Comparison of ENCODE assay signal across 9 mouse cellular contexts in genomic region chr6:122804418-122804817, GRCm38 (mm10). TPM values are rescaled to one million over a fixed set of nuclear protein-coding genes. Genes with fewer than 3 reads are reported as not detected.
DNase-seq lines count a peak whose midpoint lies in the region; ATAC-seq and TF ChIP-seq lines count a peak whose summit lies in the region.
"Had no signal": no experiment of that assay in that cellular context is flagged by ENCODE, and none has a peak within 500 bp of the region (broad histone marks: within the 10 kb centered on the region; RNA-seq: fewer than 3 reads in every experiment).

No protein-coding gene starts in this region.

- TF ChIP-seq CTCF in spleen, adult 2 months (IDR thresholded peaks at IDR 0.05; ENCODE audit: extremely low read depth, insufficient read depth, insufficient read length, insufficient replicate concordance): peak; percentile 60; the same call in 1 of the 2 replicates

- no peaks in the 10 kb centered on the region for H3K9me3 ChIP-seq in heart, embryonic 12.5 days (replicated peaks)

- 0 out of 2 replicates have a peak, but pooled peaks cover 4% of the 10 kb centered on the region for H3K27me3 ChIP-seq in heart, embryonic 12.5 days (replicated peaks)
- no peaks in the 10 kb centered on the region for H3K27me3 ChIP-seq in spleen, adult 2 months (ENCODE audit: control insufficient read depth, insufficient read depth, low read length)

- H3K9ac ChIP-seq in heart, embryonic 12.5 days: no peak overlapping the region

- peak; percentile 76 to 93 for DNase-seq in heart, adult 18-20 months
- peak; percentile 86 to 96 for DNase-seq in adrenal gland, adult (ENCODE audit: inconsistent age in 2 of 2, low spot score in 1 of 2)
- peak; percentile 82 for DNase-seq in heart, adult 8-10 months (ENCODE audit: low spot score)
- peak; percentile 66 to 75 for DNase-seq in layer of hippocampus, postnatal 14 days (ENCODE audit: low spot score in 2 of 2)
- DNase-seq in lung, postnatal 36 days: peak; percentile 93
- DNase-seq in spleen, adult 2 months (ENCODE audit: low read depth in 1 of 2, low spot score in 2 of 2): peak in 1 of 2 experiments; percentile 82

- no peak overlapping the region for H3K4me3 ChIP-seq in heart, embryonic 12.5 days
- H3K4me3 ChIP-seq in spleen, adult 2 months (ENCODE audit: extremely low read depth, insufficient read depth, insufficient read length): no peak overlapping the region
- H3K4me3 ChIP-seq: myocyte had no signal

- H3K4me2 ChIP-seq in heart, embryonic 12.5 days: no peak overlapping the region

- no peak for ATAC-seq in heart, embryonic 12.5 days (ENCODE audit: insufficient number of reproducible peaks, low FRiP score)
- peak; percentile 68 for ATAC-seq in common myeloid progenitor, adult 5-6 weeks (replicated peaks; ENCODE audit: low read depth, poor library complexity, severe bottlenecking)

- H3K27ac ChIP-seq in heart, embryonic 12.5 days (ENCODE audit: poor library complexity, severe bottlenecking): no peak overlapping the region
- no peak overlapping the region for H3K27ac ChIP-seq in spleen, adult 2 months (ENCODE audit: insufficient read depth, low read length)

- H3K36me3 ChIP-seq in heart, embryonic 12.5 days: no peaks in the 10 kb centered on the region
- no peaks in the 10 kb centered on the region for H3K36me3 ChIP-seq in spleen, adult 2 months (ENCODE audit: control insufficient read depth, insufficient read depth, low read length)

- TF ChIP-seq POLR2A in spleen, adult 2 months (IDR thresholded peaks at IDR 0.05; ENCODE audit: low read depth, low read length): no peak

- 18% methylated on average over 5 of the region's 5 CpGs for WGBS in heart, embryonic 12.5 days
- 13% methylated on average over 5 of the region's 5 CpGs for WGBS in spleen, adult 2 months

- peaks cover 8% of the 10 kb centered on the region for H3K4me1 ChIP-seq in heart, embryonic 12.5 days (replicated peaks)
- no peaks in the 10 kb centered on the region for H3K4me1 ChIP-seq in spleen, adult 2 months (ENCODE audit: control insufficient read depth, insufficient read depth, insufficient read length)

RNA-seq across cellular contexts. Expression of gene Slc2a3, which starts 3.0 kb away (rescaled TPM):
- total RNA-seq in heart, adult 18-20 months (2021): 1 to 10 TPM; 2.7 to 3.5 TPM
- polyA plus RNA-seq in heart, embryonic 12.5 days (2016; fragmentation: Nextera tagmentation; extraction: Ambion mirVana): 26.6 and 27.7 TPM in 2 replicates
- total RNA-seq in common myeloid progenitor, adult 5-6 weeks (2017): 21.6 and 24.4 TPM in 2 replicates
- total RNA-seq in heart, adult 8-10 months (2022): 1 to 10 TPM; 2.3 to 2.9 (median 2.4) TPM
- total RNA-seq in layer of hippocampus, postnatal 14 days (2021): 100 to 1,000 TPM; 124 to 130 TPM
- 17.8 and 18.5 TPM in 2 replicates for polyA plus RNA-seq in spleen, adult 2 months (2012; rRNA removed)

RNA-seq across cellular contexts. Expression of gene Foxj2, which starts 15.3 kb away (rescaled TPM):
- total RNA-seq in heart, adult 18-20 months (2021): 10 to 100 TPM; 31.7 to 33.5 TPM
- polyA plus RNA-seq in heart, embryonic 12.5 days (2016; fragmentation: Nextera tagmentation; extraction: Ambion mirVana): 7.8 and 8.4 TPM in 2 replicates
- 6.4 and 6.7 TPM in 2 replicates for total RNA-seq in common myeloid progenitor, adult 5-6 weeks (2017)
- 10 to 100 TPM; 26.3 to 31.5 (median 29.1) TPM for total RNA-seq in heart, adult 8-10 months (2022)
- total RNA-seq in layer of hippocampus, postnatal 14 days (2021): 10 to 100 TPM; 26.1 to 26.3 TPM
- polyA plus RNA-seq in spleen, adult 2 months (2012; rRNA removed): 14.8 and 16.7 TPM in 2 replicates

RNA-seq across cellular contexts. Expression of gene C3ar1, which starts 51.5 kb away (rescaled TPM):
- 1 to 10 TPM; 1.3 to 1.6 TPM for total RNA-seq in heart, adult 18-20 months (2021)
- polyA plus RNA-seq in heart, embryonic 12.5 days (2016; fragmentation: Nextera tagmentation; extraction: Ambion mirVana): 1.4 and 1.7 TPM in 2 replicates
- total RNA-seq in common myeloid progenitor, adult 5-6 weeks (2017): not detected in 2 replicates
- total RNA-seq in heart, adult 8-10 months (2022): 1 to 10 TPM; 2.0 to 3.5 (median 2.5) TPM
- under 1 TPM; 0.46 to 0.91 TPM for total RNA-seq in layer of hippocampus, postnatal 14 days (2021)
- 0.33 and 0.45 TPM in 2 replicates for polyA plus RNA-seq in spleen, adult 2 months (2012; rRNA removed)
